Mouse (Mus musculus) lung, postnatal 0 days (tissue): ENCODE data around the gene Prr23a1. TPM values are rescaled to one million over a fixed set of nuclear protein-coding genes. Genes with fewer than 3 reads are reported as not detected.

ENCODE experiments used
- ATAC-seq: fragments of 200-750 bp; cut with Nextera tagmentation; 2 replicates; pipeline ENCODE4 v1.8.0; 2017; ENCODE audit warnings: moderate library complexity
- DNase-seq: peaks from one replicate; pipeline ENCODE4 v3.0.0-alpha.2; 2016; ENCODE audit warnings: low spot score
- H3K27ac ChIP-seq: fragments of 300-500 bp; sonication (generic); 2 replicates; pipeline ENCODE4 v1.5.1; 2014; ENCODE audit warnings: antibody characterized with exemption, mild to moderate bottlenecking, low read length, mixed read lengths
- H3K27me3 ChIP-seq: fragments of 300-500 bp; sonication (generic); replicated peaks from 2 replicates; pipeline ENCODE4 v1.6.1; 2014; ENCODE audit warnings: low read length, mixed read lengths; ENCODE audit not compliant: insufficient read depth
- H3K36me3 ChIP-seq: fragments of 300-500 bp; sonication (generic); 2 replicates; pipeline ENCODE4 v1.6.1; 2014; ENCODE audit warnings: low read length, mixed read lengths; ENCODE audit not compliant: insufficient read depth
- H3K4me1 ChIP-seq: fragments of 300-500 bp; sonication (generic); 2 replicates; pipeline ENCODE4 v1.6.1; 2014; ENCODE audit warnings: antibody characterized with exemption, low read depth, low read length, mixed read lengths; ENCODE audit not compliant: insufficient read depth
- H3K4me2 ChIP-seq: fragments of 300-500 bp; sonication (generic); replicated peaks from 2 replicates; pipeline ENCODE4 v1.6.1; 2014; ENCODE audit warnings: low read depth, mild to moderate bottlenecking, low read length, moderate library complexity, mixed read lengths
- H3K4me3 ChIP-seq: fragments of 300-500 bp; sonication (generic); 2 replicates; pipeline ENCODE4 v1.5.1; 2014; ENCODE audit warnings: low read depth, low read length
- H3K9ac ChIP-seq: fragments of 300-500 bp; sonication (generic); replicated peaks from 2 replicates; pipeline ENCODE4 v1.6.1; 2014; ENCODE audit warnings: low read depth, mild to moderate bottlenecking
- H3K9me3 ChIP-seq: fragments of 300-500 bp; sonication (generic); 2 replicates; pipeline ENCODE4 v1.6.1; 2016; ENCODE audit warnings: low read length, mixed read lengths
- CTCF ChIP-seq: IDR thresholded peaks from 2 replicates; pipeline ENCODE4 v1.5.1; 2016; ENCODE audit warnings: antibody characterized with exemption, mild to moderate bottlenecking
- EP300 ChIP-seq: IDR thresholded peaks from 2 replicates; pipeline ENCODE4 v1.6.1; 2016; ENCODE audit warnings: antibody characterized with exemption, mild to moderate bottlenecking, control low read depth
- WGBS: fragments of 180-500 bp; shearing (Covaris S2); extraction: QIAGEN DNeasy Blood & Tissue Kit; methylation state at CpG from one replicate; pipeline ENCODE4 v1.1.7; 2014; 5-methylcytosine and 5-hydroxymethylcytosine counted together
- polyA plus RNA-seq: library from polyadenylated mRNA; unstranded; fragments of >200 nt; fragmentation: Nextera tagmentation; extraction: Ambion mirVana; gene quantifications from 2 replicates; pipeline ENCODE4 v1.2.1, GENCODE M21; 2015

Gene Prr23a1
- polyA plus RNA-seq, 1 experiment from 2014 or later, result not detected

- H3K4me3 ChIP-seq, result no peak overlapping the region
- TF ChIP-seq EP300 (no peak), CTCF (no peak)
- WGBS, result 44% methylated on average over 5 of the region's 5 CpGs
- no peak overlapping the region for H3K4me2 ChIP-seq
- no peaks in the 10 kb centered on the region for H3K27me3 ChIP-seq
- H3K9me3 ChIP-seq, result no peaks in the 10 kb centered on the region
- H3K9ac ChIP-seq, result no peak overlapping the region
- ATAC-seq (no peak), DNase-seq (no peak)
- no peaks in the 10 kb centered on the region for H3K36me3 ChIP-seq
- no peaks in the 10 kb centered on the region for H3K4me1 ChIP-seq
- H3K27ac ChIP-seq, result no peak overlapping the region
These were observed 12.8 kb upstream of the Prr23a1 start for GRCm38 (mm10) chr9:98829508-98829907.

- no peaks in the 10 kb centered on the region for H3K9me3 ChIP-seq
- H3K36me3 ChIP-seq, result no peaks in the 10 kb centered on the region
- H3K27ac ChIP-seq, result no peak overlapping the region
- no peaks in the 10 kb centered on the region for H3K27me3 ChIP-seq
- DNase-seq (no peak), ATAC-seq (no peak)
- H3K4me2 ChIP-seq, result no peak overlapping the region
- no peak overlapping the region for H3K4me3 ChIP-seq
- WGBS, result 55% methylated on average over 7 of the region's 7 CpGs
- no peak for TF ChIP-seq EP300
- no peak for TF ChIP-seq CTCF
- H3K4me1 ChIP-seq, result no peaks in the 10 kb centered on the region
- no peak overlapping the region for H3K9ac ChIP-seq
These were observed 4.7 kb upstream of the Prr23a1 start for GRCm38 (mm10) chr9:98837537-98838074.

GRCm38 (mm10) chr9:98856210-98856609 is 13.9 kb downstream of the Prr23a1 start, which contains the start of gene Prr23a2:
TSS of gene Prr23a2 (plus strand) at chr9:98856494.
- no peaks in the 10 kb centered on the region for H3K27me3 ChIP-seq
- 67% methylated on average over 18 of the region's 18 CpGs for WGBS
- no peaks in the 10 kb centered on the region for H3K4me1 ChIP-seq
- TF ChIP-seq EP300 (no peak), CTCF (no peak)
- H3K9me3 ChIP-seq, result no peaks in the 10 kb centered on the region
- no peak within 1 kb of the TSS for H3K4me2 ChIP-seq
- H3K4me3 ChIP-seq, result no peak within 1 kb of the TSS
- ATAC-seq (no peak), DNase-seq (no peak)
- no peak within 1 kb of the TSS for H3K9ac ChIP-seq
- H3K27ac ChIP-seq, result no peak within 1 kb of the TSS
- no peaks in the 10 kb centered on the region for H3K36me3 ChIP-seq

- Histone ChIP-seq H3K9ac (no peak overlapping the region), H3K4me3 (no peak overlapping the region), H3K4me1 (no peaks in the 10 kb centered on the region), H3K27ac (no peak overlapping the region), H3K27me3 (no peaks in the 10 kb centered on the region), H3K36me3 (no peaks in the 10 kb centered on the region), H3K4me2 (no peak overlapping the region), H3K9me3 (no peaks in the 10 kb centered on the region)
- DNase-seq (no peak), ATAC-seq (no peak)
- WGBS, result 62% methylated on average over 3 of the region's 3 CpGs
- no peak for TF ChIP-seq EP300
- TF ChIP-seq CTCF, result peak; percentile 40
These were observed 21.2 kb downstream of the Prr23a1 start for GRCm38 (mm10) chr9:98863463-98863862.

- no peak within 1 kb of the TSS for H3K4me2 ChIP-seq
- no peak within 1 kb of the TSS for H3K9ac ChIP-seq
- no peaks in the 10 kb centered on the region for H3K9me3 ChIP-seq
- no peak for ATAC-seq
- no peak within 1 kb of the TSS for H3K27ac ChIP-seq
- DNase-seq, result no peak
- no peaks in the 10 kb centered on the region for H3K4me1 ChIP-seq
- H3K36me3 ChIP-seq, result no peaks in the 10 kb centered on the region
- no peak within 1 kb of the TSS for H3K4me3 ChIP-seq
- H3K27me3 ChIP-seq, result no peaks in the 10 kb centered on the region
- WGBS, result 53% methylated on average over 22 of the region's 22 CpGs
- TF ChIP-seq EP300 (no peak), CTCF (no peak)
These were observed 22.3 kb downstream of the Prr23a1 start, which contains the start of gene Prr23a3 for GRCm38 (mm10) chr9:98864571-98864970. TSS of gene Prr23a3 (plus strand) at chr9:98864767.

Other genes with a start within 250 kb of the Prr23a1 start
- gene Mrps22, start 240.8 kb upstream of the Prr23a1 start, polyA plus RNA-seq, result 16.3 and 18.7 TPM in 2 replicates
- gene Prr23a2, start 14.0 kb downstream of the Prr23a1 start, polyA plus RNA-seq, result not detected in 2 replicates
- not detected in 2 replicates for gene Prr23a3, start 22.3 kb downstream of the Prr23a1 start, polyA plus RNA-seq
- not detected in 2 replicates for gene 7420426K07Rik, start 60.6 kb downstream of the Prr23a1 start, polyA plus RNA-seq
- gene Foxl2, start 112.8 kb downstream of the Prr23a1 start, polyA plus RNA-seq, result not detected in 2 replicates
- gene Faim, start 143.9 kb downstream of the Prr23a1 start, polyA plus RNA-seq, result 35.3 and 38.4 TPM in 2 replicates
- 0.12 TPM in 1 of 2 replicates, not detected in the other for gene Gm1123, start 193.2 kb downstream of the Prr23a1 start, polyA plus RNA-seq